Mouse (Mus musculus) adrenal gland, adult 2 months (tissue): Measurements from ENCODE around the gene Catsper3. TPM values are rescaled to one million over a fixed set of nuclear protein-coding genes. Genes with fewer than 3 reads are reported as not detected.

Source experiments
- DNase-seq: peaks from one replicate; pipeline ENCODE4 v3.0.0; 2021
- polyA plus RNA-seq: library from polyadenylated mRNA; depleted of rRNA; stranded (reverse); fragments of >200 nt; gene quantifications from 2 replicates; pipeline ENCODE4 v1.2.3, GENCODE M21; 2012
- total RNA-seq, 2 experiments: library from RNA; stranded (reverse); gene quantifications; 2 replicates each; pipeline ENCODE4 v1.2.3; 2021

The Catsper3 gene
- total and polyA plus RNA-seq, 3 experiments, result 0.17 to 0.45 TPM; not detected in 1

GRCm38 (mm10) chr13:55826796-55827678 is 42.7 kb downstream of the Catsper3 start:
- DNase-seq, result no peak

DNA sequence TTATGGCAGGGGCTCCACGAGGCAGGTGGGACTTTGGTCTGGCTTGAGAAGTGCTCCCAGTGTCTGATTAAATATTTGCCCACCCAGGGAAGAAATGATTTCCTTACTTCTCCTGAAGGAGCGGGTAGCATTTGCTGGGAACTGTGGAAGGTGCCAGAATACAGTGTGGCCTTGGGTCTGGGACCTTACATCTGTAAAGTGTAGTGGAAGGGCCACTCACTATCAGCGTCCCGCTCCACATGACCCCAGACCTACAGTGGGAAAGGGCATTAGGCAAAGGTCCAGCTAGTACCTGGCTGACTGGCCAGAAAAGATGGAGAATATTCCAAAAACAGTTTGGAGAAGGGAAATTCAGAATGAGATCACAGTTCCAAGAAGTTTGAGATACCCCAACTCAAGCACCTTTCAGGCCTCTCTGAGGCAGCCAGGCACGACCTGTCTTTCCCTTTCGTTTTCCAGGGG is 43.3 kb downstream of the Catsper3 start:
- no peak for DNase-seq

DNA sequence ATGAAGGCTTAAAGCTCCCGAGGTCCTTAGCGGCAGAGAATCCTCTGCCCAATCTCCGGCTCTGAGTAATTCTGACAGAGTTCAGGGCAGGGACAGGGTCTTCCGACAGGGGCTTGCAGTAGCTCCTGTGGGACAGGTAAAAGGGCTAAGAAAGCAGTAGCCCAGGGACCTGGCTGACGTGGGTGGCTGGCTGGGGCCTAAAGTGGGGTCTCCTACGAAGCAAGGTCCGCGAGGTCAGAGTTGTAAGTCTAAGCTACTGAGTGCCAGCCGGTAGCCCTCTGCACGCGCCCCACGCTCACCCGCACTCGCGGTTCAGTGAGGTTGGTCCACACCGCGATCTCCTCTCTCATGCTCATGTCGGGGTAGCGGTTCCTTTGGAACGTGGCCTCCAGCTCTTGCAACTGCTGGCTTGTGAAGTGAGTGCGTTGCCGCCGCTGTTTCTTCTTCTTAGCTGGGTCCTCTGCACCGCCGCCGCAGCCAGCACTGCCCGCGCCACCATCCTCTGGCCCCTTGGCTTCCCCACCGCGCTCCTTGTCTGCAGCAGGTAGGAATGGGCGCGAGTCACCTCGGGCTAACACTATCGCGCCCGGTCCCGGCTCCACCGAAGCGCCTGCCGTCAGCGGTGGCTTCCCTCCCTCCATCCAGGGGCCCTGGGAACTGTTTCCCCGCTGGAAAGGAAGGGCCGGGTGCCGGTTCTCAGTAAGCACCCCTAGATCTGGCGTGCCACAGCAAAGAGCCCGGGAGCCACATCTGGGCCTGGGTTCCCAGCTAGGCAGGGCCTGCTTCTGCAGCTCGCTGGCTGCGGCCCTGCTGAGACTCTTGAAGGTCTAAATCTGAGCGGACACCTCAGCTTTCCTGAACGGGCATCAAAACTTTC is 44.0 kb downstream of the Catsper3 start:
- DNase-seq, result no peak

- no peak for DNase-seq
Measured at GRCm38 (mm10) chr13:55829018-55829655, 44.8 kb downstream of the Catsper3 start.

DNA sequence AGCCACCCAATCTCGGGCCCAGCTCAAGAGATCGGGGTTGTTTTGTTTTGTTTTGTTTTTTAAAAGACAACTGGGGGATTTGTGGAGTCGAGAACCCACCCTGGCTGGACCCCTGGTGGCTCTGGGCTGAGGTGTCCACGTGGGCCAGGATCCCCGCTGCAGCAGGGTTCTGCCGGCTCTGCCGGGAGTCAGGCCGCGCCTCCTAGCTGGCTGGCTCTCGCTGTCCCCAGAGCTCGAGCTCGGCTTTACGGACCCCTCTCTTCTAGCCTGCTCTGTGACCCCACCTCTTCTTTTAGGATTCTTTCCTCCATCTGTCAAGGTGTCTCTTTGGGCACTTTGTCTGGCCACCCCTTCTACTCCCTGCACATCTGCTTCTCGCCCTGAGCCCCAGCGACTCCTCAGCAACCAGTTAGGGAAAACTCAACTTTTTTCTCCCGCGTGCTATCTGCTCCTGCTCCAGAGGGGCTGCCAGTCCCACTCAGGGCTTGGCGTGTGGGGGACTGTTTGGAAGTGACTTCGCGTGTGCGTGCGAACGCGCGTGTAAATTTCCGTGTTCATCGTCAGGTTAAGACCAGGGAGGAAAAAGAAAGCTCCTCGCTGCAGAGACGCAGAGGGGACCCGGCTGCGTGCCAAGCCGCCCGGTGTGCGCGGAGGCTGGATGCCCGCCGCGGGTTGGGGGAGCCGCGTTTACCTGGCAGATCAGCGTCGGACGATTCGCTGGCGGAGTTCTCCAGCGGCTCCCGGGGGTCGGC is 45.9 kb downstream of the Catsper3 start:
- peak; percentile 27 for DNase-seq

DNA sequence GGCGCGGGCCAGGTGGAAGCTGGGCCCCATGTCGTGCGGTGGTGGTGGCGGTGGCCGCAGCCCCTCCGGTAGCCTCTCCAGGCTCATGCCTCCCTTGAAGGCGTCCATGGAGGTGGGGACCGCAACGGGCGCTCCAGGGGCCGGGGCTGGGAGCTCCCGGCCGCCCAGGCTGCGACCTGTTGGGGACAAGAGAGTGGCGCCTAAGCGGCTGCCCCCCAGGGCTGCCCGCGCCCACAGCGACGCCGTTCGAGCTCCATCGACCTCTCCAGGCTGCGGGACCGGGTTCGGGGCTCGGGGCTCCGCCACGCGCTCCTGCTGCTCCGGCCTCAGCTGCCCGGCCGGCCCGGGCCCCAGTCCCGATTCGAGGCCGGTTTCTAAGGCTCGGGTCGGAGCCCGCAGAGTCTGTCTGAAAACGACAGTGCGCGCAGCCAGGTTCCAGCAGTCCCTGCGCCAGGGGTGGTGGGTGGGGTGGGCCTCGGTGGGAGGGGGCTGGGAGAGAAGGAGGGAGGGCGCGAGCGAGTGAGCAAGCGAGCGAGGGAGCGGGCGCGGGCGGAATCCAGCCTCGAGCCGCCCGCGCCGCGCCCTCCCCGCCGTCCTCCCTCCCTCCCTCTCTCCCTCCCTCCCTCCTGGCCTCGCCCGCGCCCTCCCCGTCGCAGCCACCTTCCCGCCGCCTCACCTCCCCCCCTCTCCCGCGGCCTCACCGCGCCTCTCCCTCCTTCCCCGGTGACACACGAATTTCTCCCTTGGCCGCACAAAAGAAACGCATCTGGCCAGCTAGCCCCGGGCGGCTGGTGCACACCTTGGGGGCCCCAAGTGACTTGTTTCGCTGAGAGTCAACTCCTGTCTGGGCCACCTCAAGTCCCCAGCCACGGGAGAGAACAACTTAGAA is 46.7 kb downstream of the Catsper3 start:
- DNase-seq, result peak; percentile 20

GRCm38 (mm10) chr13:55831722-55832160 is 47.4 kb downstream of the Catsper3 start:
- DNase-seq, result no peak

DNA sequence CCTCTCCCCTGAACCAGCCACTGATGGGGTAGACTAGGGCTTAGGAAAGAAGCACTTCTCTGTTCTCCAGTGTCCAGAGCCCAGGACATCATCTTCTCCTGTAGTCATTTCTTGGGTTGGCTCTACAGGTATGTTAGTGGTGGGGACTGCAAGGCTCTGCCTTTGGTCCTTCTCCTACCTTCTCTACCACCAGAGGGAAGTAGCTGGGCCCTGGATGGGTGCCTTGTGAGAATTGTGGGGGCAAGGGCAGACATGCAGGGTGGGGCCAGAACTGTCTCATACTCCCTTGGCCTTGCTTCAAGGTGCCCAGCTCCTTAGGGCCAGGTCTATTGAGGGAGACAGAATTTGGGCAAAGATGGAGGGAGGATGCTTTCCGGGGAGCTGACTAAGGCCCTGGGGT is 48.2 kb downstream of the Catsper3 start:
- DNase-seq, result no peak

DNA sequence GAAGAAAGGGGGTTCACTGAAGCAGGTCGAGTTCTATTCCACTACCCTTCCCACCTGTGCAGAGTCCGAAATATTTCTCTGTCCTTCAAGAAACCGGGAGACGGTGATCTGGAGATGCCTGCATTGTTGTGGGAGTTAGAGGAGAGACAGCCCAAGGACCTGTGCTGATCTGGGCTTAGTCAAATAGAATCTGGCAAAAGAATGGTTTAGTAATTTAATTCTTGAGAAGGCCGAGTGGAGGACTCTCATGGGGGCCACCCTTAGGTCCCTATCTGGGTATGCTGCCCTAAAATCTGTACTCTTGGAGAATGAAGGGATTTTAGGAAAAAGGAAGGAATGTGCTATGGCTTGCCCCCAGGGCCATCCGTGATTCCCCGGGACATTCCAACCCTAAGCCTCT is 49.6 kb downstream of the Catsper3 start:
- no peak for DNase-seq

DNA sequence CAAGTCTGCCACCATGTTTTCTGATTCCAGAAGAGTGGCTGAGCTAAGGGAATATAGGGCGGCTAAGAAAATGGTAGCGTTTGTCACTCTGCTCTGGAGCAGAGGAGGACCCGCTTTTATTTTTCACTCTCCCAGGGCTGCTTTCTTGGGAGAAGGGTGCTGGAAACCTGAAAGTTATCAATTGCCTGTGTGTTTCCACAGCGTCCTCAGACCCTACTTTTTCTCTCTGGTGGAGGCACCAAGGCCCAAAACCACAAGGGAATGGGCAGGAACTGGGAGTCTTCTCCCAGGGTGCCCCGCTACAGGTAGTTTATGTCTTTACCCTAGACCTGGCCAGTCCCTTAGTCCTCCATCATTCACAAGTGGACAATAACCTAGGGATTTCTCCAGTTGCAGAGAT is 50.3 kb downstream of the Catsper3 start:
- no peak for DNase-seq

DNA sequence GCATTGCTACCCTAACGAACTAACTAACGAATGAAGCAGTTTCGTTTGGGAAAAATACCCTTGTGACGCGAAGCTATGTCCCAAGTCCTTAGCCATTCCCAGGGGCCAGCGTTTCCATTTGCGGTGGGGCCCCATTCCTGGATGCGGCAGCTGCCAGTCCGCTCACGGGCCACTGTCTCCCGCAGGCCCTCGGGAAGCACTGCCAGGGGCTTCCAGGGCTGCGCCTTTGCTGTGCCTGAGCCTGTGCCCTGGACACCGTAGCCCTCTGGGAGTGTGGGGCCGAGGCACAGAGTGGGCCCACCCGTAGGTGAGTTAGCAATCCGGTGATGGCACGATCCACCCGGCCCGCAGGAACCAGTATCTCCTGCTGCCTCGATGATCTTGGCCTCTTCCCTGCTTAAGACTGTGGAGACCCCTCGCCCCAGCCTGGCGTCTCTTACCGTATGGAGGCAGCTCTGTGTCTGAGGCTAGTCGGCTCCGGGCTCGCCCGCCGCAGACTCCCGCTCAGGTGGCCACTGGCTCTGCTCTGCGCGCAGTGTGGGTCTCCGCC is 51.3 kb downstream of the Catsper3 start:
- no peak for DNase-seq

DNA sequence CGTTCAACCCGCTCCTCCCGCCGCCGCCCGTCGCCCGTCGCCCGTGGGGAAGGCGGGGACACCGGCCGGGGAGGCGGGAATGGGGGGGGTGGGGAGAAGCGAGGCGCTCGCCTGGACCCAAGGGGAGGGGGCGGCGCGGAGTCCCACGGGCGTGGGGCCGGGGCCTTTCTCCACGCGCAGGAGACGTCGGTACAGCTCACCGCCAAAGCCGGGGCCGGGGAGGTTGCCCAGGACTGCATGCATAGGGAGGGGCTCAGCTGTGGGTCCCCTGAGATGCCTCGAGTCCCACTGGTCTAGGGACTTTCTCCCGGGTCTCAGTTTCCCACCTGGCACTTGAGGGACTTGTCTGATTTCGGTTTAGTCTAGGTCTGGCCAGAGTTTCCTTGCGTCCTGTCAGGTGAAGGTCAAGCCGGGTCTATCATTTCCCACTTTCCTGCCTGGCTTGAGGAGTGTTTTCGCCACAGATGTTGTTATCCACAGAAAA is 51.8 kb downstream of the Catsper3 start, which contains the start of gene Pitx1:
TSS of gene Pitx1 (minus strand) at position 51 of the 484 bp plus-strand sequence.
- DNase-seq, result no peak

DNA sequence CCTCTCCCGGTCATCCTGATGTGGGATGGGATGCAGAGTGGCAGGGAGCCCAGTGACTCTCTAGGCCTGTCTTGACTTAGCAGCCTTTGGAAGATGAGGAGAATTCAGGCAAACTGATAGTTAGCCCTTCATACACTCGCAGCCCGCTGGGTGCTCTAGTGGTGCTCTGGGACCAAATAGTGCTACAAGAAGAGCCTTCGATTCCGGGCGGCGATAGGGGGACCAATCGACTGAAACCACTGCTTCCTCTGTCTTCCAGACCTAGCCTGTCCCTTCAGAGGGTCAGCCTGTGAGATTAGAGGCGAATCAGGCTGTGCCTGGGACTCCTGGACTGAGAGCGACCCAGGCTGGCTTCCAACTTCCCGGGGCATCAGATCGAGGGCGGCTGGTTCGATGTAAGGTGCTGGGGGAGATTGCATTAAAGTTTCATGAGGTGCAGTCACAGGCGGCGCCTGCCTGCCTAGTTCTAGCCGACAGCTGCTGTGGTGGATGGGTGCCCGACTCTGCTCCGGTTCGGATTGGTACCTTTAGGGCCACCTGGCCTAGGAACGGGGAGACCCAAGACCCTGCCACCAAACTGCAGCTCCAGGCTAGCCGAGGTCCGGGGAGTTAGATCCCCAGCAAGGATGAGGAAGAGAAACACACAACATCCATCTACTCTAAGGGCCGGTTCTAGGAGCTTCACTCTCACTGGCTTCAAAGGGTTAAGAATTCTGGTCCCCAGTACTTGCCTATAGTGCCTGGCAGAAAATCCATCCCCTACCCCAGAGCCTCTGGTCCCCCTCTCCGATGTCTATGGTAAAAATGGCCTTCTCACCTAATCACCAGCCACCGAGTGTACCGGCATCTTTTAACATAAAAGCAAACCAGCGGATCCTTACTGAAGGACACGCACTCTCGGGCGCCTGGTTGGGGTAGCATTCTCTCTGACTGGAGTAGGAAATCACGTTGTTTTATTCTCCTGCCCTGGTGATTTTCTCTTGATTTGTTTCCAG is 52.7 kb downstream of the Catsper3 start:
- DNase-seq, result no peak

DNA sequence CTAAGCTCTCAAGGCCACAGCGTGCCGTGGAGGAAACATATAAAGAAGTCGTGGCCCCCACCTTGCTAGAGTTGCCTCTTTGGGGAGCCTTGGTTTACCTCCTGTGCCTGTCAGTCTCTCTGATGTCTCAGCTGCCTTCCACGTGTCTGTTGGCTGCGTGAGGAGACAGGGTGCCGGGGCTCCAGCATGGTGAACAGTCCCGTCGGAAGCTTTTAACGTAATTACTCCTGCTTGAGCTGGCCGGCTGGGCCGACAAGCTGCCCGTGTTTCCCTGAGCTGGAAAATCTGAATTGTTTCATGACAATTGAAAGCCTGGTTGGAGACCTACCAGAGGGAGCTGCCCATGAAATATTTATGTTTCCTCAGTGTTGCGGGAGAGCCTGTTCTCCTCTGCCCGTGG is 55.9 kb downstream of the Catsper3 start:
- DNase-seq, result no peak

- DNase-seq, result no peak
Measured at GRCm38 (mm10) chr13:55843700-55844099, 59.3 kb downstream of the Catsper3 start.

GRCm38 (mm10) chr13:55847805-55848204 is 63.4 kb downstream of the Catsper3 start:
- no peak for DNase-seq

- no peak for DNase-seq
Measured at GRCm38 (mm10) chr13:55848604-55849190, 64.3 kb downstream of the Catsper3 start.

DNA sequence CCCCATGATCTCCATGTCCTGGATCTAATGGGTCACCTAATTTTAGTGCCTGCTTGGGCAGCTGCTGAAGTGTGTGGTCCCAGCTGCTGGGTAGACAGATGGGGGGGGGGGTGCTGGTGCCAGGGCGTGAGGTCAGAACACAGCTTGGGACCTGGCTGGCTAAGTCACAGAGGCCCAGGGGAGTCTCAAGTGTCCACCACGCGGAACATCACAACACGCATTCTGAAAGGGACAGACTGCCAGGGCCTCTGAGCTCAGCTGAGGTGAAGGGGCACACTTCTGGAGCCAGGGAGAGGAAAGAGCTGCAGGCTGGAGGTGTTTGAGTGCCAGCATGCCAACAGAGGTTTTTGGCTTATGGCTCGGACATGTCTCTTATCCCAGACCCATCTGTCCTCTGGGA is 66.4 kb downstream of the Catsper3 start:
- no peak for DNase-seq
